Mouse (Mus musculus): ENCODE measurements around the gene H6pd. TPM values are rescaled to one million over a fixed set of nuclear protein-coding genes. Genes with fewer than 3 reads are reported as not detected.

The H6pd gene
- total RNA-seq, 1 experiment from 2014 or later: 18.6 TPM

- peak; percentile 57; the same call in 1 of the 2 replicates for ATAC-seq (ENCODE audit: extremely low read depth, insufficient number of reproducible peaks, low FRiP score, poor library complexity, severe bottlenecking)
These were observed 50.3 kb downstream of the H6pd start for GRCm38 (mm10) chr4:149958566-149958965.

- ATAC-seq (ENCODE audit: extremely low read depth, insufficient number of reproducible peaks, low FRiP score, poor library complexity, severe bottlenecking): no peak
These were observed 52.8 kb downstream of the H6pd start for GRCm38 (mm10) chr4:149956048-149956447.

GRCm38 (mm10) chr4:149955631-149956030 is 53.2 kb downstream of the H6pd start:
- ATAC-seq (ENCODE audit: extremely low read depth, insufficient number of reproducible peaks, low FRiP score, poor library complexity, severe bottlenecking): no peak

GRCm38 (mm10) chr4:149954893-149955439 is 53.9 kb downstream of the H6pd start, which contains the start of gene Spsb1:
Spsb1 (minus strand) TSS chr4:149955043.
- ATAC-seq (ENCODE audit: extremely low read depth, insufficient number of reproducible peaks, low FRiP score, poor library complexity, severe bottlenecking): peak; percentile 87

- ATAC-seq (ENCODE audit: extremely low read depth, insufficient number of reproducible peaks, low FRiP score, poor library complexity, severe bottlenecking): no peak
These were observed 55.0 kb downstream of the H6pd start for GRCm38 (mm10) chr4:149953621-149954481.

- ATAC-seq (ENCODE audit: extremely low read depth, insufficient number of reproducible peaks, low FRiP score, poor library complexity, severe bottlenecking): no peak
These were observed 56.6 kb downstream of the H6pd start for GRCm38 (mm10) chr4:149952201-149952600.

- no peak for ATAC-seq (ENCODE audit: extremely low read depth, insufficient number of reproducible peaks, low FRiP score, poor library complexity, severe bottlenecking)
These were observed 57.6 kb downstream of the H6pd start for GRCm38 (mm10) chr4:149951201-149951600.

GRCm38 (mm10) chr4:149949691-149950090 is 59.1 kb downstream of the H6pd start:
- no peak for ATAC-seq (ENCODE audit: extremely low read depth, insufficient number of reproducible peaks, low FRiP score, poor library complexity, severe bottlenecking)

- no peak for ATAC-seq (ENCODE audit: extremely low read depth, insufficient number of reproducible peaks, low FRiP score, poor library complexity, severe bottlenecking)
These were observed 60.7 kb downstream of the H6pd start for GRCm38 (mm10) chr4:149948119-149948518.

GRCm38 (mm10) chr4:149947396-149947795 is 61.4 kb downstream of the H6pd start:
- no peak for ATAC-seq (ENCODE audit: extremely low read depth, insufficient number of reproducible peaks, low FRiP score, poor library complexity, severe bottlenecking)

GRCm38 (mm10) chr4:149945194-149945593 is 63.6 kb downstream of the H6pd start:
- no peak for ATAC-seq (ENCODE audit: extremely low read depth, insufficient number of reproducible peaks, low FRiP score, poor library complexity, severe bottlenecking)

- ATAC-seq (ENCODE audit: extremely low read depth, insufficient number of reproducible peaks, low FRiP score, poor library complexity, severe bottlenecking): no peak
These were observed 64.6 kb downstream of the H6pd start for GRCm38 (mm10) chr4:149944214-149944613.

GRCm38 (mm10) chr4:149942831-149943741 is 65.7 kb downstream of the H6pd start:
- ATAC-seq (ENCODE audit: extremely low read depth, insufficient number of reproducible peaks, low FRiP score, poor library complexity, severe bottlenecking): no peak

- no peak for ATAC-seq (ENCODE audit: extremely low read depth, insufficient number of reproducible peaks, low FRiP score, poor library complexity, severe bottlenecking)
These were observed 67.6 kb downstream of the H6pd start for GRCm38 (mm10) chr4:149941067-149941755.

- ATAC-seq (ENCODE audit: extremely low read depth, insufficient number of reproducible peaks, low FRiP score, poor library complexity, severe bottlenecking): no peak
These were observed 70.1 kb downstream of the H6pd start for GRCm38 (mm10) chr4:149938701-149939100.

- ATAC-seq (ENCODE audit: extremely low read depth, insufficient number of reproducible peaks, low FRiP score, poor library complexity, severe bottlenecking): no peak
These were observed 71.9 kb downstream of the H6pd start for GRCm38 (mm10) chr4:149936921-149937320.

GRCm38 (mm10) chr4:149935470-149935869 is 73.4 kb downstream of the H6pd start:
- no peak for ATAC-seq (ENCODE audit: extremely low read depth, insufficient number of reproducible peaks, low FRiP score, poor library complexity, severe bottlenecking)

- ATAC-seq (ENCODE audit: extremely low read depth, insufficient number of reproducible peaks, low FRiP score, poor library complexity, severe bottlenecking): no peak
These were observed 75.1 kb downstream of the H6pd start for GRCm38 (mm10) chr4:149933519-149934245.

Measured in neutrophil, adult 5-6 weeks (primary cell).